Mouse (Mus musculus) brain, embryonic 14.5 days (tissue): ENCODE results near the gene Plcb4.
"Not testable (repeated sequence)": the region's sequence is repeated elsewhere in the genome, so short reads cannot be mapped to it uniquely, and the experiment has no call there.

Source experiments
- CTCF ChIP-seq: fragments of 200-500 bp; IDR thresholded peaks from 2 replicates; pipeline ENCODE4 v1.5.1; 2012; ENCODE audit warnings: inconsistent platforms, mild to moderate bottlenecking, moderate library complexity, borderline replicate concordance; ENCODE audit not compliant: insufficient read depth, insufficient read length; ENCODE audit errors: extremely low read depth
- POLR2A ChIP-seq: fragments of 200-500 bp; IDR thresholded peaks from 2 replicates; pipeline ENCODE4 v1.6.1; 2012; ENCODE audit warnings: mild to moderate bottlenecking, inconsistent platforms, borderline replicate concordance; ENCODE audit not compliant: poor library complexity, insufficient read depth, insufficient read length, severe bottlenecking; ENCODE audit errors: extremely low read depth

DNA sequence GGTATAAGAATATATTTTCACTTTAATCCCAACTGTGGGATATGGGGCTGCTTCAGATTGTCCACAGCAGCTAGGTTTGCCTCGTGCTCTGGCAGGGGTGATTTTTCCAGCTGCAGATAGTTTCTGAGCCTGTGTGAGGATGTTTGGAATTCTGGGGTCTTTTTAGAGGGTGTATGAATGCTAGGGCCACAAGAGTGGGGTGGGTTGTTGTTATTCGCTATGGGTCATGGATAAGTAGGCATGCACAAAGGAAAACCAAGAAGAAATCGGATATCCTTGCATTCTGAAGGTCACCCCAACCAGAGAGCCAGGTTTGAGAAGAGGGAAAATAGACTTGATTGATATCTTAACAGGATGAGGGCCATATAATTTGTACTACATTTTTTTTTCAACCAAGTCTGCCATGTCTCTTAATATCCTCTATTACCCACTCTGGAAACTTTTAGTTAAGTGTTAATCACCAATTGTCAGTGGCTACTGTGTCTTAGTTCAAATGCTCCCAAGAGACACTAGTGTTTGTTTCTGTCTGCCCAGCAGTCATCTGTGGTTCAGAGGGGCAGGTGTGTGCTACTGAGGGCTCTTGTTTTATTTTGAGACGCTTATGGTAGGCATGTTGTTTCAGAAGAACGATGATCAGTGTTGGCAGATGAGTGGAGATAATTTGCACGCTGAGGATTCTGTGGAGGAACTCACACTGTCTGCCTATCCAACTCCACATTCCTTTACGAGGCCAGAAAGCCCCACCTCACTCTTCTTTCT is 79.4 kb downstream of the Plcb4 start:
- TF ChIP-seq POLR2A, CTCF: not testable (repeated sequence)
